Mouse (Mus musculus) hindlimb bud, embryonic 11.5 days (tissue): ENCODE data around the gene Scgb1a1.
"Not testable (repeated sequence)": the region's sequence is repeated elsewhere in the genome, so short reads cannot be mapped to it uniquely, and the experiment has no call there.

Source experiments
- DNase-seq: peaks from one replicate; pipeline ENCODE4 v3.0.0-alpha.2; 2012; ENCODE audit warnings: low read depth, low spot score; ENCODE audit errors: extremely low spot score

Gene Scgb1a1

DNA sequence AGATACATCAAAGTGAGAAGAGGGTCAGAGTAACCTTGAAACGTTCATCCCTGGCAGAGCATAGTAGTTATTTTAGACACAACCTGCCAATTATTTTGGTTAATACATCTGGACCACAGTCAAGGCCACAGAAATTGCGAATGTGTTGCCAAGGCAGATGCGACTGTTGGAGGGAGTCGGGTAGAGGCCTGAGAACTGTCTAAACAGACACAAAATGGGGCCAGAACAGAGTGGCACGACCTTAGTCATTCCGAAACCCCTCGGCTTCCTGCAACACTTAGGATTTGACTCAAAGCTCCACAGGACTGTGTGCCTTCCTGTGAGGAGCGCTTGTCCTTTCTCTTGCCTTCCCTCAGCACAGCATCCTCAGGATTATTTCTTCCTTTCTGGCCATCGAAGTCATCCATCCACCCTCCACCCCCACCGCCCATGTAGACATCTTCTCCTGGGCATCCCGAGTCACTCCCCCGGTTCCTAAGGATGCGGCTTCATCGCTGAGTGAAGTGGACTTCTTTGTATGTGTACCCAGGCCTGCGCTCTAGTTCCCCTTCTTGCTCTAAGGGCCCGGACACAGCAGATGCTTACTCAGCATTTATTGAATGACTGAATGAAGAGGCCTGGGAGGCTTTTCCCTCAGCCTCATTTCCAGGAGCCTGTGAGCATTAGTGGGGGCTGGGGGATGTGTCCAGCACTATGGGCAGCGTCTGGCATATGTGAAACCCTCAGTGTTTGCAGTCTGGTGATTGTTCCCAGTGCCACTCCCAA, 12.7 kb upstream of the Scgb1a1 start:
- DNase-seq = no peak

DNA sequence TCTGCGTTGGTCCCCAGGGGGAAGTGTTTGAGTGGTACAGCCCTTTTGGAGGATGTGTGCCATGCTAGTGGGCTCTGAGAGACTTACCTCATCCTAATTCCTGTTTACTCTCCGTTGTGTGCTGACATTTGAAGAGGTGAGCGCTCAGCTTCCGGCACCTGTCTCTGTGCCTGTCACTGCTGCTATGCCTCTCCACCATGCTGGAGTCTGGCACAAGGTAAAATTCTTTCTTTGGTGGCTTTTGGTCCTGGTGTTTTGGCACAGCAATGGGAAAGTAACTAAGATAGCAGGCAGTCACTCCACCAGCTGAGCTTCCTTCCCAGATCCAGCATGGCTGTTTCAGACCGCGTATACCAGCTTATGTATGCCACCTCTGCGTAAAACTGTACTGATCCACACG, 12.0 kb upstream of the Scgb1a1 start:
- no peak for DNase-seq

DNA sequence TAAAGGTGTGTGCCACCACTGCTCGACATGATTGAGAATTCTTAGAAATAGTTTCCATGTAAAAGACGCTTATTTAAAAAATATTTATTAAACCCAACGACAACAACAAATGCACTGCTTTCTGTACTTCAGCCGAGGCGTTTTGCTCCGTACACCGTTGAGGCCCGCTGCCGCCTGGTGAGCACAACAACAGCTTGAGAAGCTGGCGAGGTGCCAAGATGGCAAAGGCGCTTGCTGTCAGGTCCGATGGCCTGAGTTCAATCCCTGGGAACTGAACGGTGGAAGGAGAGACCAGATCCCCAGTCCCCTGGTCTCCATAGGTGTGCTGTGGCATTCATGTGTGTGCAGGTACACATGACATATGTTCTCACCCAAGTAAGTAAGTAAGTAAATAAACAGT, 9.7 kb upstream of the Scgb1a1 start:
- DNase-seq = no peak

DNA sequence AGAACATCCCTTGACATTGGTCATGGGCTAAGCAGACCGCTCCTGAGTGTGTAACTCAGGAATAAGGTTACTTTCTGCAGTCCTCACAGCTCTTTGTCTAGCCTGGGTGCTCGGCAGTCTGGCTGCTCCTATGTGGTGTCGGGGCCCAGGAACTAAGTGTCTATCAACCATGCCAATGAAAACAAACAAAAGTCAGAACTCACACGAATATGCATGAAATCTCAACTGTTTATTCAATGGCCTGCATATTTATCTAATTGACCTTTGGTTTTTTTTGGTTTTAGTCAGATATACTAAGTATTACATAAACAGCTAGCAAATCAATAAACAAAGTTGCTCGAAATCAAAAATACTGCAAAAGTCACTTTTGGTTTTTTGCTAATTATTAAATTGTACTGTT, 7.4 kb upstream of the Scgb1a1 start:
- DNase-seq = no peak

DNA sequence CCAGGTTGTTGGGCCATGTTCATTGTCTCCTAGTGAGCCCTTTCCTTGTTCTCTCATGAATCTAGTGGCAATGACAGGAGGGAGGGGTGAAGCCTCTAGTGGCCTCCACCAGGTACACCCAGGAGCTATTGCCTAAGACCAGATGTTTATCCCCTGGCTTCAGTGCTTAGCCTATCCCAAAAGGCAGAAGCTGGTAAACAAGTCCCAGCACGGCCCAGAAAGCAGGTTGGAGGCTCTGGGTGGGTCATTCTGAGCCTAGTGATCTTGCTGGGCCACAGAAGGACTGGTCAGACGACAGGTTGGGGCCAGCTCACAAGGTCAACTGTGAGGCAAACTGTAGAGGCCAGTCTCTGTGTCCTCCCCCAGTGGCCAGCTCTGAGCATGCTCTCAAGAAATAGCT, 3.0 kb upstream of the Scgb1a1 start:
- no peak for DNase-seq

DNA sequence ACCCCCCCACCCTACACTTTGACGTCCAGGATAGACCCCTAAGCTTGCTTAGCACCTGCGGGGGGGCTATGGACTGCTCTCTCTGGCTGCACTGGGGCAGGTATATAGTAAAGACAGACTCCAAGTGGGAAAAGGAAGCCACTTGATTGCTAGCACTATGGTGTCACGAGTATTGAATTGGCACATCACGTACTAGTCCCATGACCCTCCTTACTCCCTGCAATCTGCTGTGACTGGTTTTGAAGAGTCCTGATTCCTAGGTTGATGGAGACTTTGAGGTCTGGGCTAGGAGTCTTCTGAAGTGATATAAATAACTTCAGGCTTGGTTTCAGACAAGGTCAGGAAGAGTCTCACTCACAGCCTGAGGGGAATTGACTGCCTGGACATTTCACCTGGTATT, 2.4 kb upstream of the Scgb1a1 start:
- no peak for DNase-seq

DNA sequence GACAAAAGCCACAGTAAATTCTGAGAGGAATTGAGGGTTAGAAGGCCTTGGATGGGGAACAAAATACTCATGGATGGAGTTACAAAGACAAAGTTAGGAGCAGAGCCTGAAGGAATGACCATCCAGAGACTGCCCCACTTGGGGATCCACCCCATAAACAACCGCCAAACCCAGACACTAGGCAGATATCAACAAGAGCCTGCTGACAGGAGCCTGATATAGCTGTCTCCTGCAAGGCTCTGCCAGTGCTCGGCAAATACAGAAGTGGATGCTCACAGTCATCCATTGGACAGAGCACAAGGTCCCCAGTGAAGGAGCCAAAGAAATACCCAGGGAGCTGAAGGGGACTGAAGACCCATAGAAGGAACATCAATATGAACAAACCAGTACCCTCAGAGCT, 3.9 kb downstream of the Scgb1a1 start:
- DNase-seq = not testable (repeated sequence)

DNA sequence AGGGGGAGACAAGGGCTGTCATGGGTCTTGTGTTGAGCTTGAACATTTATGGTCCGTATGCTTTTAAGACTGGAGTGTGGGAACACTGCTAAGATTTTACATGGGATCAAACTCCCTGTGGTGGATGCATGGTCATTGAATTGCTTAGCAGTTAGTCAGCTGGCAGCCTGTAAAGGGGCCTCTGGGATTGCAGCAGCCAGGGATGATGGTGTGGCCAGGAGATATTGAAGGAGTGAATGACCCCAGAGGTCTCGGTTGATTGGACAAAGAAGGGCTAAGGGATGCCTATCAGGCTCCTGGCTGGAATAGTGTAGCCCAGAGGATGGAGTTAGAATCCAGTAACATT, 4.8 kb downstream of the Scgb1a1 start:
- no peak for DNase-seq

DNA sequence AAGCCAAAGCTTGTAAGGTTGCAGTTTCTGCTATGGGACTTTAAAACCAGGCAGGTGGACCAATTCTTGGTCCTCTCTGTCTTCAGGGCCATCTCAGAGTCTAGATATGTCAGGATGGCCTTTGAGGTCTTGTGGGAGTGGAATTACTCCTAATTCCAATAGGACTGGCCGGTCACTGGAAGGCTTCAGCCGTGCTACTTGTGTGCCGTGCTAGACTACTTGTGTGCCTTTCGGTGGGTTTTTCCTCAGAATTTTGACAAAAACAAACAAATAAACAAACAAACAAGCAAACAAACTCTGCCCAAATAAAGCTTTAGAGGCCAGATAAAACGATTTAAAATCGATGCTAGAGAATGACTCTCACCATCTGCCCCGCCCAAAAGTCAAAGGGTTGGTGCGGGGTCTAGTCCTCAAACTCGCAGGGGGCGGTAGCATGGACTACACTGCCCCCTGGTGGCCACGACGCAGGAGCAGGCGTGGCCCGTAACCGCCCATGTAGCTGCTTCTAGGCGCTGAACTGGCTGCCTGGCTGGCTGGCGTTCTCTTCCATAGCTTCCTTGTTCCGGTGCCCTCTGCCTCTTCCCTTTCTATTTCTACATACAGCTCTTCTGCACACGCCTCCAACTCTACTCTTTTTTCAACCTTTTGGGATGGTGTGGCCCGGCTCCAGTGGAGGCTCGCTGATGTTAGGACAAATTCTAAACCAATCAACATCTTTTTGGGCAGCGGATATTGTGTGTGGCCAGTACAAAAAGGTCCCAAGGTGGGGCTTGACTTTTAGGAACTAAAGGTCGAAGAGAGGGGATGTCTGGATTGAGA, 5.4 kb downstream of the Scgb1a1 start:
- peak; percentile 76 for DNase-seq

DNA sequence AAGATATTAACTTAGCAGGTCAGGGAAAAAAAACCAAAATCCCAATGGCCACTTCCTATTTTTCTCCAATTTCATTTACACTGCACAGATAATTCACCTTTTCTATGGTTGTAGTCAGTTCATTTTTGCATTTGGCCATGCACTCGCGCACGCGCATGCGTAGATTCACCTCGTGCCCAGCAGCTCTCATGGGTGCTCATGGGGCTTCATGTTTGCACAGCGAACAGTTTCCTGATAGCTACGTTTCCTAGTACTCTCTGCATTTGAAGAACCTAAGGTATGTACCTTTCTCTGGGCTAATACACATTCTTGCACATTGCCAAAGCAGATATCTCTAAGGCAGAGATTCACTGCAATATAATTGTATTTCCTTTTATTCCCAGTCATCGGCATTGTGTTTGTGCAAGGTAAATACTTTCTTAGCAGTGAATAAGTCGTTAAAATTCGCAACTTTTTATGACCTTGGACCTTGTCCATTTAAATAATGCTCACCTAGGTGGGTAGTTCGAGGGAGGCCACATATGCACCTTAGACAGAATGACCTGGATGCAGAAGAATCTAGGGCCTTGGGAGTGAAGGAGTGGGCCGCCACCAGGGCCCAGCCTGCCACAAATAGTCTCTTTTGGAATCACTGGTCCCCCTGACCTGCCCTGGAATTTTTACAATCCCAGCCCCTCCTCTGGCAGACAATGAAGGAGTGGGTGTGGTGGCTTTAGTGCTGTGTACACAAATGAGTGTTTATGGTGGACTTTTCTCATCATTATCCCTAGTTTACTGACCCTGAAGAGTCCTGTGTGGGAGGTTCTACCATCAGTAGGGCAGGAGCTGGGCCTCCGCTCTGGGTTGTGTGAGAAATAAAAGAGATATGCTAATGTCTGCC, 6.2 kb downstream of the Scgb1a1 start:
- no peak for DNase-seq

DNA sequence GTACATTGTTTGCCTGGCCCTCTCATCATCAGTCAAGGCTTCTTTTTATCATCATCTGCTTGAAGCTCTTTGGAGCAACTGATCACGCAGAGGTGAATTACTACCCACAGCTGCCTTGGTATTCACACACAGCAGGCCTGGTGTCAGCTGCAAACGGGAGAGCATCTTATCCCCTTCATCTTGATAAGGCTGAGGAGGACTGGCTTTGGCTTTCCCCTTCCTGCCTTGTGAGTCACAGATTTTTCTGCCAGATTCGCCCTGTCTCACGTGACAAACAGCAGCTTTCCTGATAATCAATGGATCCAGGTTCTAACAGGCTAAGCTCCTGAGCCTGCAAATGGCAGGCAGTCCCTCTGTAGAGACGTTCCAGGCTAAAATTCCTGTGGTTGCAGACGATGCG, 7.8 kb downstream of the Scgb1a1 start:
- no peak for DNase-seq

DNA sequence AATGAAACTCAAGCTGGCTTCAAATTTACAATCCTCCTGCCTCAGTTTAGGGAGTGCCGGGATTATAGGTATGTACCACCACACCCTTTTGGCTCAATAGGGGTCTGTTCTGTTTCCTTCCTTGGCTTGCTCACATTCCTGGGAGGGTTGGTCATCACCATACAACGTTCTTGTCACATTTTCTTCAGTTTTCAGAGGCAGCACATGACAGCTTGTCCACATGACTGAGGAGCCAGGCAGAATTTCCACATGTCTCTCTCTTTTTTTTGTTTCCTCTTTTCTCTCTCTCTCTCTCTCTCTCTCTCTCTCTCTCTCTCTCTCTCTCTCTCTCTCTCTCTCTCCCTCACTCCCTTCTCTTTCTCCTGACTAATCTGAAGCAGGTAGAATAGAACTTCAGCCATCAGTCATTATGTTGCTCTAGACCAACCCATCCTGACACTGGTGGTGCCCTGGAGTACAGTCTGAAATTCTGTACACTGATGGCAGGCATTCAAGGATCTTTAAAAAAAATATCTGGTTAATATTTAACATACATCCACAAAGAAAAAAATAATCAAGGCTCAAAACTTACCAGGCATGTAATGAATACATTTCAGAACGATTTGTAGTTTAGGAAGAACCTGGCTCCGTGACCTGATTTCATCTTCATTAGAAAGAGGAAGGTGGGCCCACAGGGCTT, 10.6 kb downstream of the Scgb1a1 start:
- DNase-seq = no peak

DNA sequence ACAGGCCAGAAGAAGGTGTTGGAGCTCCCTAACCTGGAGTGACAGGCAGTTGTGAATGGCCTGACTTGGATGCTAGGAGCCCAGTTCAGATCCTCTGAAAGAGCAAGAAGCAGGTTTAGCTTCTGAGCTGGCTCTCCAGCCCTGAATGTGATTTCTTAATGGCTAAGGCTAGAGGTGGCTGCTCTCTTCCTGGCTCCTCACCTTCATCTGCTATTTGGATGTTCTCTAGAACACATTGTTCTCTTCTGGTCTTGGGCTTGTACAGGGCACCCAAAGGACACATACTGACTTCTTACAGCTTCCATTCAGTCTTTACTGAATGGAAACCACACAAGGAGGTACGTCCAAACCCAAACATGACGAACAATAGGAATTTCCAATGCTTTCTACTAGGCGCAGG, 11.7 kb downstream of the Scgb1a1 start:
- no peak for DNase-seq

DNA sequence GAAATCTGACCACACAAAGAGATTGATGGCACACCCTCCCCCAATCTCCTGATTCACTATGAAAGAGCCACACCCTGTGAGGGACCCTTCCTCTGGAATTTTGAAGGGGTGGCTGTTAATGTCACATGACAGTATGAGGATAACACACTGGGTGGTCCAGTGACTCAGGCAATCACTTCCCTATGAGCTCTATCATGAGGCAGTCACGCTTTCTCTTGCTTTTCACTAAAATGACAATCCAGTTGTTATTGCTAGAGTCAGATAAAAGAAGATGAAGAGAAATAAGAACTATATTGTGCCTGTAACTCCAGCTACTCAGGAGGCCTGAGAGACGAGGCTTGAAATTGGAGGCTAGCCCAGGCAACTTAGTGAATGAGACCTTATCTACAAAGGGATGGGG, 12.2 kb downstream of the Scgb1a1 start:
- DNase-seq = no peak

DNA sequence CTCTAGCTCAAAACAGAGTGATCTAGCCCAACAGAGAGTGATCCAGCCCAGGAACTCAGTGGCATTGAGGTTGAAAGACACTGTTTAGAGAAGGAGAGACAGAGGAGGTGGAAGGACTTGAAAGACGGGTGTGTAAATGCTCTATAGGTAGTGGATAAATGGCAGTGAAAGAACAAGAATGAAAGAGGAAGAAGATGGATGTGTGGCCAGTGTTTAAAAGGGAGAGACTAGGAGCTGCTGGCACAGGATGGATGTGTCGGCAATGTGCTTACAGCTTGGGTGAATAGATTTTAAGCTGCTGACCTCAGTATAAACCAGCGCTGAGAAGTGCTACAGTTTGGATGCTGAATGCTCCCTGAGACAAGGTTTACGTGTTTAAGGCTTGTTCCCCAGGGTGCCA, 13.3 kb downstream of the Scgb1a1 start:
- DNase-seq = no peak

DNA sequence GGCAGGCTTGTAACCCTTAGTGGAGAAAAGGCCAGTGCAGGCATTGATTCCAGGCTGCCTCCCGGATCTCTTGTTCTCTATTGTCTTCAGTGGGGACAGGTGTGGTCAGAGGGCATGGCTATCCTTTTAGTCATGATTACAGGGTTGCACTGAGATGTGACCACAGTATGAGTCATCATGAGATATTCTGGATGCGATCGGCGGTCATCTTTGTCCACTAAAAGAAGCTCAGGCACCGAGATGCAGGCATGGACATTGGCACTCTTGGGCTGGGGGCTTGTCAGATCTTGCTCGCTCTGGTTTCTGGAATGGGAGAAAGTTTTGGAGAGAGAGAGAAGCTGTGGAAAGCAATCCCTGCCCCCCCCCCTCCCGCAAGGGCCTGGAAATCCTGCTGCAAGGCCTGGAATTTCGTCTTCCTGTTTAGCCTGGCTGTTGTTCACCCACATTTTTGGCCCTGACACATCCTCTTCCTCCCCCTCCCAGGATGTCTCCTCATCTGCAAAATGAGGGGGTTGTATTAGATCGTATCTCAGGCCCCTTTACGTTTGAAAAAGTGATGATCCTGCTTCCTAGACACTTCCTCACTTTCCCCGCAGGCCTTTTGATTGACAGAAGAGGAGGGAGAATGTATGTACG, 13.9 kb downstream of the Scgb1a1 start:
- DNase-seq = no peak

DNA sequence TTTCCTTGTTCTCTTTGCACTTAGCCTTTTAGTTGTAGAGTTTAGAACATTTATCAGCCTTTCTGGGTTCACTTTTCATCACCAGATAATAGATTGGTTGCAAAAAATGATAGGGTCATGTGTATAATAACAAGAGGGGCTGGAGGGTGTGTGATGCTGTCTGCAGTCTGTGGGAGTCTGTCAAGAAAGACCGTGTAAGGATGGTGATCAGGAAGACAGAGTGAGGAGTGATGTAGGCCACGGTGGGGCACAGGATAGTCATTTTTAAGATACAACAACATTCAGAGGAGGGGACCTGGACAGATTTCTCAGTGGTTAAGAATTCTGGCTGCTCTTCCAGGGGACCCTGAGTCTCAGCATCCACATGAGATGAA, 15.6 kb downstream of the Scgb1a1 start:
- no peak for DNase-seq

DNA sequence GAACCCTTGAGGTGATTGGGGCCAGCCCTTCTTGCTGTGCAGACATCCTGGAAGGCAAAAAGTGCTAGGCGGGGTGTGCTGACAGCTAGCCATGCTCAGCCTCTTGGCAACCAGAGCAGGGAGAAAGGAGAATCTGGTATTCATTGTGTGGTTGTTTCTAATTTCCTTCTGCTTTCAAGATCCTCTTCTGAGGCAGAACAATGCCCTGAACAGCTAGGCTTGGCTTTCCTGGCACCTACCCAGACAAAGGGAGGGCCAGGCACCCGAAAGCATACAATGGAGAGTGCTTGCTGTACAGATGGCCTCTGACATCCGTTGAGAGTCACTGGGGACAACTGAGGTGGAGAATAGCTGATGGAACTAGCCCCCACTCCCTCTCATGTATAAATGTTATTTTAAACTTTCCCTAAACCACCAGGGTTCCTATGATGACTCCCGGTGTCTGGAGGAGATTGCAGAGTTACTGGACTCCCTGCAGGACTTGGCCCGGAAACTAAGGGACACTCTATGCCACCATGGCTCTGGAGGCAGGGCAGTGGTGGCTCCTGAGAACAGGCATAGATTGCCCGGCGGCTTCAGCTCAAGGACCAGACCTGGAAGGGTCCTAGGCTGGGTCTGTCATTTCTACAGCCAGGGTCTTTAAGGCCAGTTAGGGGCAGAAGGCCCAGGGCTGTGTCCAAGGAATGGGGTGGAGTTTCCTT, 16.2 kb downstream of the Scgb1a1 start:
- DNase-seq = no peak

DNA sequence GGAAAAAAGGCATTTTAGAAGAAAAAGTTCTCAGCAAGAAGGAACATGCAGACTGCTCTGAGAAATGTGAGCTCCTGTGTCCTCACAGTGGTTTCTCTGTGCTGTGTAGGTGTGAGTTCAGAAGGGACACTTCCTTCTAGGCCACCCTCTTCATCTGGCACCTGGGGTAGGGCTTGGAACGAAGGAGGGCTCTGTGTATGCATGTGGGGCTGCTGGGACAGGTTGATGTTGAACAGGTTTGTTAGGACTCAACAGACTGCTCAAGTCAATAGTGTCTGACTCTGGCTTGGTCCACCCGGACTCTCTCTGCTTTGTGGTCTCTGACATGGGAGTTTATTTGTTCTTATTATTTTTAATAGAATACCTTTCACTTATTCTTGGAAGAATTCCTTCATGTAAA, 17.4 kb downstream of the Scgb1a1 start:
- no peak for DNase-seq

DNA sequence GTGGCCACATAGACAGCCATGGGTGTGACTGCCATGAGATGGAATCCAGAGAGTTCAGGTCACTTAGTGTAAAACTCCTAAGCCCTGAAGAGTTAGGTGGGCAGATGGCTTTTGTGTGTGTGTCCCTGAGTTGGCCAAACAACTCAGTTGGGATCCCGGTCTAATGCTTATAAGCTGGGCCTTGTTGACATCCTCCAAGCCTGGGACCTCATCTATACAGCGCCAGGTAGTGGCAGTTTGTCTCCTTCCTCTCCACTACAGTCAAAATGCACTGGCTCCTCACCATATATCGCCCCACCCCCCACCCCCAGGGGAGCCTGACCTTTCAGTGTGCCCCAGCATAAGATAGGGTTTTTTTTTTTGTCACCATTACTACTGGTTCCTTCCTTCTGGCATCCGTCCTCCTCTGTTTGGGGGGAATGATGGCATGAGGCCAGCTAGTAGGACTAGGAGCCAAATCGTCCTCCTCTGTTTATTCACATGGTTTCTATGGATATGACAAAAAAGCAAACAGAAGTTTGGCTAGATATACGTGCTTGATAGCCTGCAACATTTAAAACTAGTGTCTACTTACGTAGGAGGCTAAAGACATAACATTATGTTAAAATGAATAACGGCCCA, 18.0 kb downstream of the Scgb1a1 start:
- DNase-seq = no peak
